Mouse (Mus musculus): Measurements from ENCODE around the gene Kcnq4. TPM values are rescaled to one million over a fixed set of nuclear protein-coding genes. Genes with fewer than 3 reads are reported as not detected.

Kcnq4 gene
- polyA plus RNA-seq, 3 experiments from 2014 or later = not detected

DNA sequence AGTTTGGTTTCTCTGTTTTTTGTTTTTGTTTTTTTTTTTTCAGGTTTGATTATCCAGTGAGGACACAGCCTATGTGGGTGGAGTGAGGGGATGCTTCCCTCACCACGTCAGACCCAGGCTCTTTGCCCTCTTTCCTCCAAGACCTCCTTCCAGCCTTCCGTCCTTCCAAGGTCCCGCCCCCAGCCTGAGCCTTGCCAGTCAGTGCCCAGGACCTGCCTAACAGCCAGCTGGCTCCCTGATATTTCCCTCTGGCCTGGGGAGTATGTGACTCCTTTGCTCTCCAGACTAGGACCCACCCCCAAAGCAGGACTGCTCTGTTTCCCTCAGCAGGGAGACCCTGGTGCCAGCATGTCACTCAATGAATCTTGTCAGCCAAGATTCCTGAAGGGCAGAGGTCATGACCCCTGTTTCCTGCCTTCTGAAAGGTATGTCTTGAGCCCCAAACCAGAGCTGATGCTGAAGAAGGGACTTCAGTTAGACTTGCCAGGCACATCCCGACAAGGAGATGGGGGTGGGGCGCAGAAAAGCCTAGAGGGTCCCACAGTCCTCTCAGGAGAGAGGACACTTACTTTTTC is 22.8 kb downstream of the Kcnq4 start:
- no peak for ATAC-seq

DNA sequence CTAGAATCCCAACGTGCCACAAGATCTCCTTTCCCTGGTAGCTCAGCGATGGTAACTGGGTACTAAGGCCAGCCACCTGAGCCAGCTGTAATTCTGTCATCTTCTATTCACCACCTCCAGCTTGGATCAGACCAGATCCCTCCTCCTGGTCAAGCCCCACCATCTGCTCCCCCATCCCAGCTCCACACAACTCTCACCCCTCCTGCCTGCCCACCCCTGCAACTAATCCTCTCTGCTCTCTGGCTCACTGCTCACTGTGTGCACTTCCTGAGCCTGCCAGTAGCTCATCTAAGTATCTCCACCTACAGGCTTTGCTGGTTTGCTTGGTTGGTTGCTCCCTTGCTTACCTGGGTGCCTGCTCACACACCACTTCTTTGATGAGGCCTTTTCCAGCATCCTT is 26.8 kb downstream of the Kcnq4 start:
- no peak for ATAC-seq

DNA sequence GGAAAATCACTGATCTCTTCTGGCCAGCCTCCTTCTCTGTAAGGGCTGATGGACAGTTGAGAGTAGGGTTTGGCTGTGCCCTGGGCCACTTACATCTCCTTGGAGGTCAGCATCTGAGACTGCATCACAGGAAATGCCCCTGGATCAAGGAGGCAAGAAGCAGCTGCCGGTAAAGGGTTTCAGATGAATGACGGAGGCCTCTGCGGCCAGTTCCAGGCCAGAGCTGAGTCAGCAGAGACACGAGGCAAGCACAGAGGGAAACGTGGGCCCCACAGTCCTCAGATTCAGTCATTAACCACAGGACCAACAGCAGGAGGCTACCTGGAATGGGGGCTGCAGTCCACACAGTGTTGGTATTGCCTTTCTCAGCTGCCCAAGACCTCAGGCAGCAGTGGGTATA is 29.3 kb downstream of the Kcnq4 start:
- ATAC-seq = no peak

DNA sequence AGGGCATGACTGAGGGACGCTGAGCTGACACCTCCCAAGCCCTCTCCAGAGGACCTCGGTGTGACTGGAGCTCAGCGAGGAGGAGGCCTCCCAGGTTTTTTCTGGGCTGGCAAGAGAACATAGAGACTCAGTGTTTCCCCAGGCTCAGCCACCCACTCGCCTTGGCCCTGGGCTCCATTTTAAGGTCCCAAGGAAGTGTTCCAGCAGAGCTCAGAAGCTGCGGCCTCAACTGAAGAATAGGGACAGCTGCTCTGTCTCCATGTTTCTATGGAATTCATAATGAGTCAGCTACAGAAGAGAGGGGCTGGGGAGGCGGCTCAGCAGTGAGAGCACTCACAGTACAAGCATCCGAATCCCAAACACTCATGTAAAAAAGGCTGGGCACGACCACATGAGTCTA is 30.8 kb downstream of the Kcnq4 start:
- no peak for ATAC-seq

DNA sequence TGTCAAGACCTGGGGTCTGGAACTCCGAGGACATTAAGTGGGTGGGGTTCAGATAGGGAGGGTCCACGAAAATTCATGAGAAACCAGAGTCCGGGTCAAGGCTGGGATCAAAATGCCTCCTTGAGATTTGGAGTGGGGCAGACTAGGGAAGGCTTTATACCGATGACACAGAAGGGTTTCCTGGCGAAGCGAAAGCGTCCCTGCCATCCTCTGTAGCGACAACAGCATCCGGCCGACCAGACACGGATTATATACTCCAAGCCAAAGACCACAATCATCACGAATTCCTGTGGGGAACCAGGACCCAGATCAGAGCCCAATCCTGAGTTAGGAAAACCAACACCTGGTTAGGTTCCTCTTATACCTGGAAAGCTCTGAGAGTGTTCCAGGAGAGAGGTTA is 31.6 kb downstream of the Kcnq4 start:
- peak; percentile 62 for ATAC-seq

DNA sequence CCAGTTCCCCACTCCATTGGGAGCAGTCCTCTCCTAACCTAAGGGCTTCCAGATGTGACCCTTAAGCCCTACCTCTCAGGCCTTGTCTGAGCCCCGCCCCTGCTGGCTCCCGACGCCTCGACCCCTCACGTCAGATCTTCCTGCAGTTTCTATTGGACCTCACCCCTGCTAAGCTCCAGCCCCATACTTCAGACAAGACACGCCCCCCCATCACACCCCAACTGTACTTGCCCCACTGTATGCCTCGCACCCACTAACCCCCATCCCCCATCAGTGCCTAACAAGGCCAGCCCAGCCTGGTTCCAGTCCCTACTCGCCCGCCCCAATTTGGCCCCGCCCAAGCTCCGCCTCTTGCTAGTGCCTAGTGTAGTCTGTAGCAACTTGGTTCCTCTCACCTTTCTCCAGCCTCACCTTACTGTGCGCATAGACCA is 32.3 kb downstream of the Kcnq4 start:
- peak; percentile 77 for ATAC-seq

DNA sequence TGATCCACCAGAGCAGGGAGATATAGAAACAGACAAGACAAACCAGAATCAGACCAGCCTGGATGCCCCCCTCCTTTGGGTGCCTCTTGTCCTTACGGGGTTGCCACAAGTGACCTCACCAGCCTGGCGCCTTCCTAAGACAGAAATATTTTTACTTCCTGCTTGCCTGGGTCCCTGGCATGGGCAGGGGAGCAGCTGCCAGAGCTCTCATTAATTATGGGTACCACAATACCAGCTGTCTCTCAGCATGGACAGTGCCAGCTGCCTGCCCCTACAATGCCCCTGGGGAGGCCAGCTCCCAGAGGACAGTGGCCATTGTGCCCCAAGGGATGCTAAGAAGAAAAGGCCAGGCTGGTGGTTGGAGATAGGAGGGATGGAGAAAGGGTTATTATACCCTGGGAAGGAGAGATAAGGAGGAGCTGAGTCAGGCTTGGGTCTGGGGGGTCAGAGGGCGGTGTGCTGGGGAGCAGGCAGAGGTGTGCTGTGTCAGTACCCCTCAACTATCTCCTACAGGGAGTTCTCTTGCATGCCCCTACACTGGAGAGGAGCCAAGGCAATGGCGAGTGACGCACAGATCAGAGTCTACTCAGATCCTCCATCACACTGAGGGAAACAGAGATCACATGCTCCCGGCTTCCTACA is 34.4 kb downstream of the Kcnq4 start:
- no peak for ATAC-seq

DNA sequence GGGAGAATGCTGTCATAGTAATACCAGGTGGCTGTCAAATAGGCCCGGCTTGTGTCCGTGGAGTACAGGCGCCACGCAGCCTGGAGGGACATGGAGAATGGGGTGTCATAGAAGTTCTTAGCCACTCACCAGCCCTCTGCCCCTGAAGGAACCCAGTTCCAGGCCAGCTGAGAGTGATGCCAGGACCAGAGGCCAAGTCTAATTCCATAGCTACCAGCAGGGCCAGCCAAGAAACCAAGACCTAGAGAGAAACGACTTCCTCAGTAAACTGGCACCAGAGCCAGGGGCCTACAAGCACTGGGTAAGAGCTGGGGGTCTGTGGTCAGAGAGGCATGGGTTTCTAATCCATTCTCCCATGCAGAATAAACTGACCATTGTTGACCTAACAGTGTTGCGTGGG is 35.4 kb downstream of the Kcnq4 start:
- ATAC-seq = no peak

DNA sequence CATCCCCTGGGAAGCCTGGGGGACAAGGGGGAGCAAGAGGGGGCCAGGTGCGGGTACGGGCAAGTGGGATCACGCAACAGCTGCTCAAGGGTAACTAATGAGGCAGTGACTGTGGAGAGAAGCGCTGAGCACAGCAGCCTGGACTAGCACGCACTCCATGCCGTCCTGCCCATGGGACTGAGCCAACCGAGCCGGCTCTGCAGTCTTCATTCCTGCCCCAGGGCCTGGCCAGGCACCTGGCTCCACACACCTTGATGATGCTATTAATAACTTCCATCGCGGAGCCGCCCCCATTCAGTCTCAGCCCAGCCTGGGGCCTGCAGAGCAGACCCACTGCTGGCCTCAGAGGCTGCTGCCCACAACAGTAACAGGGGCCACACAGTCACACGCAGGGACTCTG is 36.2 kb downstream of the Kcnq4 start:
- ATAC-seq = no peak

DNA sequence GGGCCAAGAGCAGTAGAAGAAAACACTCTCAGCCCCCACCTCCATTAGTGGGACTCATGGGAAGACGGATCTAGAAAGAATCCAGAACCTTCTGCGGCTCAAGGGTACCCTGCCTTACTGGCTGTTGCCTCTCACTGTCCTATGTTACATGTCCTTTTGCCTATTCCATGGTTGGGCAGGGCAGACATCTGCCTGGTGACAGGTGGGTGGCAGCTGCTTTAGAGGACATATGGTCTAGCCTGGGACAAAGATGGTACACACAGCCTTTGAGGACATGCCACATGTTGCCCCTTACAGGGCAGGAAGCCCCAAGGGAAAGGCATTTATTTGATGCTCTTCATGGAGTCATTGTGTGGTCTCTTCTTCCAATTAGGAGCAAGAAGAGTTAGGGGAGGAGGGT is 45.9 kb downstream of the Kcnq4 start:
- no peak for ATAC-seq

DNA sequence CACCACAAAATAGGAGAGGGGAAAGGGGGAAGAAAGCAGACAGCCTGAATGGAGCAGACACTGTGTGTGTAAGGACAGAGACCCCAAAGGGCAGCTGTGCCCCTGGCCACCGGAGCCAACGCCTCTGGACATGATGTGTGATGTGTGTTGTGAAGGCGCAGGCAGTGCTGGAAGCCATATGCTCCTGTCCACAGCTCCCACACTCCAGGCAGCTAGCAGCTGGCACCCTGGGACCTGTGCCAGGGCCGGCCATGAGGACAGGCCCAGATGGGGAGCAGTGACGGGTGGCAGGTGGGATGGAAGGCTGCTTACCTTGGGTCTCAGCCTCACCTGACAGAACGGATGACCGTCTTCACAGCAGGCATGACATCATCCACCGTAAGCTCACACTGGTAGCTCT is 46.4 kb downstream of the Kcnq4 start:
- no peak for ATAC-seq

DNA sequence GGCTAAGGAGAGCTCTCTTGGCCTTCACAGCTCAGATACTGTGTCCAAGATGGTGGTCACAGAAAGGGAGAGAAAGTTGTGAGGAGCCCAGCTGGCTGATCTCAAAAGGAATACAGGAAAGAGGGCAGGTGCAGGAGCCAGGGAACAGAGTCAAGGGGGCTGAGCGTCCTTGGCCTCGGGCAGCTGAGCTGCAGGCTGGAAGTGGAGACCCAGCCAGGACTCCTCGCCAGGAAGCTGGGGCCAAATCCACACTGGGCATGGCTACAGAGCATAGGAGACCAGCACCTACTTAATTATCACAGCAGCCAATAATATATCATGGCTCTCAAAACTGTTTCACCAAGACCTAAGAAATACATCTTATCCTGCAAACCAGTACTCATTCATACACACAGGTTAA is 47.2 kb downstream of the Kcnq4 start:
- ATAC-seq = no peak

DNA sequence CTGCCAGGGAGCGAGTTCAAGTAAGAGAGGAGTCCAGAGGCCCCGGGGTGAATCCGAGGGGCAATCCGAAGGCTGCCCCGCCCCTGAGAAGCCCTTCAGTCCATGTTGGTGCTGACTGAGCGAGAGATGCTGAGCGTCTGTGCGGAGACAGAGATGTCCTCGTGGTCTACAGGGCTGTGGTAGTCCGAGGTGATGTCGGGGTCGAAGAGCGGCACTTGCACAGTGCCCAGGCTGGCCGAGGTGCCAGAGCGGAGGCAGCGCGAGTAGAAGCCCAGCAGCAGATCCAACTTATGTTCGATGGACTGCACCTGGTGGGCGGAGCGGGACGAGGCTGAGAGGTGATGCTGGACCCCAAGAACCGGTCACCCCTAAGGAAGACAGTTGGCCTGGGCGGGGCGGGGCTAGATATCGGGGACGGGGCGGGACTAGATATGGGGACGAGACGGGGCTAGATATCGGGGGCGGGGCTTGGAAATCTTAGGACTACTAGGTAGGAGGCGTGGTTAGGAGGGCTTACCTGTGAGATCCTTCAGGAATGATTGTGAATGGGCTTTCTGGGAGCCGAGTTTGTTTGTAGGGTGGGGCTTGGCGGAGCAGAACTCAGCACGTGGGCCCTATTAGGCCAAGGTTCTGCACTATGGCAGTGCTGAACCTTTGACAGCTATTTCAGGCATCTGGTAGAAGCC is 50.5 kb downstream of the Kcnq4 start:
- no peak for ATAC-seq

DNA sequence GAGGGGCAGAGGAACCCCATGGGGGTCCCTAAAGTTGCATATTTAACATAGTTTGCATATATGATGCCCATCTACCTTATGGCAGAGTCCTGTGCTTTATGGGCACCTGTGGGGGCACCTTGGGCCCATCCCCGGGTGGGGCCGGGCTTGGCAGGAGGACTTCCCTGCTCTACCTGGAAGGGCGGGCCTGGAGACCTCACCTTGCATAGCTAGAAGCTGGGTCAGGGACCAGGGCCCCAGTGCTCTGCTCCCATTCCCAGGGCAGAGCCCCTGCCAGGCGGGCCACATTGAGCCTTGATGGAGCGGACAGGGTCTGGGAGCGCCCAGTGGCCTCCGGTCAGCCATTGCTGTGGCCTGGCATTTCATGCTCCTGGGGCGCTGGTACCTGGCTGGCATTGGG is 51.1 kb downstream of the Kcnq4 start:
- ATAC-seq = no peak

DNA sequence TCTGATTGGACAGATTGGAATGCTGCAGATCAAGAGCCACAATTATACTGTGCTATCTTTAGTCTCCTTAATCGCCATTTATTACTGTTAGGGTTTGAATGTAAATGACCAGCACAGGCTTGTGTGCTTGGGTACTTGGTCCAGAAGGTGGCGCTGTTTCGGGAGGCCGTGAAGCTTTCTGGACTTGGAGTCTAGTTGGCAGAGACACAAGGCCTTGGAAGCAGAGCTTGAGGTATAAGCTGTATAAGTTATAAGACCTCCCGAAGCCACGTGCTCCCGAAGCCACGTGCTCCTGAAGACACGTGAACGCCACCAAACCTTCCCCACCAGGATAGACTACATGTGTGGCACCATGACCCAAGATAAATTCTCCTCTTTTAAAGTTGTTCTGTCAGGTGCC is 55.7 kb downstream of the Kcnq4 start:
- no peak for ATAC-seq

DNA sequence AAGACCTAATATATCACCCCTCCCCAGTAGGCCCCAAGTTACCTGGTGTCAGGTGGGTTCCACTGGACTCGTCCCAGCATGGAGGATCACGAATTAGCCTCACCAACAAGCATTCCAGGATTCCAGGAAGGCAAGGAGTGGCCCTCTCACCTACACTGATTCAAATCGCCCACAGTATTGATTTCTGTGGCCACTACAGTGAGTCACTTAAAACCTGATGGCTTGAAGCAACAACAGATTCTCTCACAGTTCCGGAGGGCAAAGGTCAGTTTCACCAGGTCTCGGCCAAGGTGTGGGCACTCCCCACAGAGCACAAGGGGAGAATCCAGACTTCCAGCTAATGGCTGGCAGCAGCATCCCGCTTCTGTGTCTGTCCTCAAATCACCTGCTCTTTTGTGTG is 59.1 kb downstream of the Kcnq4 start:
- ATAC-seq = no peak

DNA sequence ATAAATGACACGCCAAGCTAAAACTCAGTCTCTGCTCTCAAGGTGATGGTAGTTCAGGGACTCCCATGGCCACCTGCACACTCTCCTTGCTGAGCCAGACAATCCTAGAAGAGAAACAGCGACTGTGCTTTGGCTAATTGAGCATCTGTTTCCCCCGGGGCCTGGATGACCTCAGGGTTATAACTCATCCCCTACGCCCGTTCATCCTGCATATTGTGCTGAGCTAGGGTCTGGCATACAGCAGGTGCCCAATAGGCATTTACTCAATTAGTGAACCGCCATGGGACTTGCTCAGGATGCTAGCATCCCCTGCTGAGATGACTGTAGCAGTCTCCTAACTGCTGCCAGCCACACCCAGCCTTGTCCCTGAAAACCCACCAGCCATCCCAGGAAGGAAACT is 61.1 kb downstream of the Kcnq4 start:
- no peak for ATAC-seq

DNA sequence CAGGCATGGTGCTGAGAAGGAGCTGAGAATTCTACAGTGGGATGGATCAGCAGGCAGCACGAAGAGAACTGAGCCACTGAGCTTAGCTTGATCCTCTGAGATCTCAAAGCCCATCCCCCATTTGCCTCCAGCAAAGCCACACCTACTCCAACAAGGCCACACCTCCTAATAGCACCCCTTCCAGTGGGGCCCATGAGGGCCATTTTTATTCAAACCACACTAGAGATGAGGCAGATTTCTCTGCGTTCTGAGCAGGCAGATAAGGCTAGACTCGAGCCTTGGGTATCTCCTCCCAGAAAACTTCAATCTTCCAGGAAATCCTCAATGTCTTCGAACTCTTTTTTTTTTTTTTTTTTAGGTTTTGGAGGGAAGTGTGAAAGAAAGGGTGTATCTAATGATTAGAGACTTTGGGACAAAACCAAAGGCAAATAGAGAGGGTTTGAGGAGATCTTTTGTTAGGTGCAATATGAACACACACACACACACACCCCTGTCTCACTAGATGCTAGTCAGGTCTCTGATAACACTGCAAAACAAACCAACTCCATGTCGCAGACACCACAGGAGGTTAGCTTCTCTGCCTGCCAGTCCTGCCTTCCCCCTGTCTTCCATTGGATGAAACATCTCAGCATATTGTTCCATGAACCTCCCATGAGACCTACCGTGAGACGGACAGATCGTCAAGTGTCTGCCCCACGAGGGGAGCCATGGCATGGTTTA is 65.0 kb downstream of the Kcnq4 start:
- ATAC-seq = no peak

DNA sequence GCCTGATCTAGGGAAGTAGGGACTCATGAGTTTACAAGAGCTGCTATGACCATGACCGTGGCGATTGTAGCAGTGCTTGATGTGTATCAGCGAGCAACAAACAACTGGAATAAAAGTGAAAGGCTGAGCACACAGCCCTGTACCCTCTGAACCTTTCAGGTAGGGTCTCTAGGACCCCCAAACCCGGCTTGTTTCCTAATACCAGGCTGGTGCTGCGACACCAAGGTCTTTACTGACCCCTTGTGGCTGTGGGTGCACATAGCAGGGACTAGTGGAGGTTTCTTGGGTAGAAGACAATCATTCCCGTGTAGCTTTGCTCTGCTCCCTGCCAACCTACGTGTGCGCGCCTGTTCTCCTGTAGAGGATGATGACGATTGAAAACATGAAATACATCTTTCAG is 66.2 kb downstream of the Kcnq4 start:
- no peak for ATAC-seq

DNA sequence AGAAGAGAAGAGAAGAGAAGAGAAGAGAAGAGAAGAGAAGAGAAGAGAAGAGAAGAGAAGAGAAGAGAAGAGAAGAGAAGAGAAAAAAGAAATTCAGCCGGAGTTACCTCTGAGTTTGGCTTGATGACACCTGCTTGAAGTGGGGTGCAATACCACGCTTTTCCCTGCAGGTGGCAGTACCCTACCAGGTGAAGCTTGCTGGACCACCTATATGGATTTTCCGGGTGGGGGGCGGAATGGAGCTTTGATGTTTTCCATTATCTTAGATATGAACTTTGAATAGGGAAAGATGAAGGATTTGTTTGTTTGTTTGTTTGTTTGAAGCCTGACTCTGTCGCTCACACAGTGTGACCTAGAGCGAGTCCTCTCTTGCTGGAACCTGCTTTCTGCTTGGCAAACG is 67.5 kb downstream of the Kcnq4 start:
- peak; percentile 48 for ATAC-seq

DNA sequence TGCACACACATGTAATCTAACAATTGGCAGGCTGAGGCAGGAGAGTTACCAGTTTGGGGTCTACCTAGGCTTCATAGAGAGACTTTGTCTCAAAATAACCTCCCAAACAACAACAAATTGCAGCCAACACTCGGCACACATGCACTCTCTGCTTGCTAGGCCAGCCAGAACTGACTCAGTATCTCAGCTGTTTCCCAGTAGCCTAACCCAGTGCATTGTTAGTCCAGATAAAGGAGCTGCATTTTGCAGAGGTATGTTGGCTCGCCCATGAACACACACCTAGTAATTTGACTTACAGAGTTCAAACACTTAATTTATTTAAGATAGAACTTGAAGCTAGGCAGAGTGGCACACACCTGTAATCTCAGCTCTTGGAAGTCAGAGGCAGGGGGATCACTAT is 72.8 kb downstream of the Kcnq4 start:
- ATAC-seq = no peak

DNA sequence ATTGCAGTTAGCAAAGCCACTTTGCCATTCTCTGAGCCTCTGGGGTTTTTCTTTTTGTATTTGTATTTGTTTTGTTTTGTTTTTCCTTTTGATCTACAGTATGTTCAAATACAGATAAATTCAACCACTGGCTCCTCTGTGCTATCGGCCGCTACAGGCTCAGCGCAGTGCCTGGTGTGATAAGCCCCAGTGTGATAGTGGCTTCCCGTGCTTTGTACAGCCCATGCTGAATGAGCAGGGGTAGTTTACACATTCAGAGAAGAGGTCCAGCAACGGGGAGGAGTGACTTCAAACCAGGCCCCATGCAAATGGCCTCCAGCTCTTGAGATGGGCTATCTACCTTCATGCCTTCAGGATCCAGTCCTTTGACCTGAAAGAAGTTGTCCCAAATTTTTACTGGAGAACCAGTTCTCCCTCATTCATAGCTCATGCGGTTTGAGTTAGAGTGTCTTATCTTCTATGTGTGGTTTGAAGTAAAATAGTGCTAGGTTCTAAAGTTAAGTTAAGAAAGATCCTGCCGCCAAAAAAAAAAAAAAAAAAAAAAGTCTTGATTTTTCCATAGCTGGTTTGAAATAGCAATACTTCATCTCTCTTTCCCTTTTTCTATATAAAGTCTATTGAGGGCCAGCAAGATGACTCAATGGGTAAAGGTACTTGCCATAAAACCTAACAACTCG is 73.5 kb downstream of the Kcnq4 start:
- no peak for ATAC-seq

DNA sequence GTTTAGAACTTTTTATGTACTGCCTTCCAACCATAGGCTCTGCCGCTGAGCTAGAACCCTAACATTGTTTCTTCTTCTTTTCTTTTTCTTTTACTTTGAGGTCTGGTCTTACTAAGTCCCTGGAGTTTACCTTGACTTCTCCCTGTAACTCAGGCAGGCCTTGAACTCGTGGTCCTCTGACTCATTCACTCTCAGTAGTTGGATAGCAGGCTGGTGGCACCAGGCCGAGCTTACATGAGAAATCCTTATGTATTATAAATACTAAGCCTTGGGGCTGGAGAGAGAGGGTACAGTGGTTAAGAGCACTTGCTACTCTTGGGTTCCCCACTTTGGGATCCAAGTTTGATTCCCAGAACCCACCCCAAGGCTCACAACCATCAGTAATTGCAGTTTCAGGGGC is 74.8 kb downstream of the Kcnq4 start:
- ATAC-seq = no peak
